Mouse (Mus musculus) MEL (cell line): ENCODE results near the gene Dynlt1f. TPM values are rescaled to one million over a fixed set of nuclear protein-coding genes. Genes with fewer than 3 reads are reported as not detected.
"Not testable (repeated sequence)": the region's sequence is repeated elsewhere in the genome, so short reads cannot be mapped to it uniquely, and the experiment has no call there.

Experiments
- DNase-seq: peaks from one replicate; pipeline ENCODE4 v3.0.0; 2011; ENCODE audit warnings: low read depth, low spot score
- H3K27ac ChIP-seq: 2 replicates; pipeline ENCODE4 v1.5.1; 2012; ENCODE audit warnings: low read depth, mild to moderate bottlenecking, control low read depth, low read length, moderate library complexity; ENCODE audit not compliant: control insufficient read depth
- H3K27me3 ChIP-seq, 2 experiments: fragments of 150-350 bp in 1 of 2; sonication (generic) in 1 of 2; 2 replicates each; pipeline ENCODE4 v1.6.1; 2012; ENCODE audit warnings: low read length in 2 of 2, mild to moderate bottlenecking in 2 of 2, improper control_type of control experiment in 1 of 2, moderate library complexity in 1 of 2; ENCODE audit not compliant: insufficient read depth in 2 of 2, control insufficient read depth in 1 of 2
- H3K36me3 ChIP-seq, 2 experiments: 2 replicates each; pipeline ENCODE4 v1.6.1; 2012 to 2014; ENCODE audit warnings: low read length in 2 of 2, improper control_type of control experiment in 1 of 2, inconsistent platforms in 1 of 2, mild to moderate bottlenecking in 1 of 2; ENCODE audit not compliant: insufficient read depth in 2 of 2, control insufficient read depth in 1 of 2
- H3K4me1 ChIP-seq, 2 experiments: fragments of 150-350 bp in 1 of 2; sonication (generic) in 1 of 2; 2 replicates each; pipeline ENCODE4 v1.6.1; 2012; ENCODE audit warnings: low read length in 2 of 2, improper control_type of control experiment in 1 of 2, mild to moderate bottlenecking in 1 of 2; ENCODE audit not compliant: insufficient read depth in 2 of 2, control insufficient read depth in 1 of 2
- H3K4me3 ChIP-seq, 2 experiments: fragments of 150-350 bp in 1 of 2; sonication (generic) in 1 of 2; 2 replicates each; pipeline ENCODE4 v1.5.1; 2012; ENCODE audit warnings: low read depth in 2 of 2, low read length in 2 of 2, mild to moderate bottlenecking in 2 of 2, moderate library complexity in 2 of 2, control low read depth in 1 of 2, improper control_type of control experiment in 1 of 2; ENCODE audit not compliant: control insufficient read depth in 1 of 2, insufficient read depth in 1 of 2
- H3K79me2 ChIP-seq: 2 replicates; pipeline ENCODE4 v1.6.1; 2012; ENCODE audit warnings: mild to moderate bottlenecking, low read length, moderate library complexity; ENCODE audit not compliant: control insufficient read depth, poor library complexity, insufficient read depth
- H3K9ac ChIP-seq: 2 replicates; pipeline ENCODE4 v1.6.1; 2012; ENCODE audit warnings: low read depth, mild to moderate bottlenecking, control low read depth, low read length, moderate library complexity; ENCODE audit not compliant: control insufficient read depth, poor library complexity, severe bottlenecking
- H3K9me3 ChIP-seq: fragments of 150-350 bp; sonication (generic); replicated peaks from 2 replicates; pipeline ENCODE4 v1.6.1; 2012; ENCODE audit warnings: mild to moderate bottlenecking, low read length, improper control_type of control experiment, moderate library complexity; ENCODE audit not compliant: insufficient read depth
- polyA plus RNA-seq, 2 experiments: library from polyadenylated mRNA; stranded (reverse) in 1 of 2; unstranded in 1 of 2; fragments of >175 nt in 1 of 2; fragments of >200 nt in 1 of 2; gene quantifications; 2 replicates each; pipeline versions ENCODE4 v1.2.1 to v1.2.4; 2012; ENCODE audit warnings: low replicate concordance in 2 of 2, low read depth in 1 of 2; ENCODE audit not compliant: insufficient read length in 2 of 2, insufficient read depth in 1 of 2, missing spikeins in 1 of 2
- total RNA-seq: library from RNA; depleted of rRNA; stranded (reverse); fragments of 300-350 nt; gene quantifications from 2 replicates; pipeline ENCODE4 v1.2.3, GENCODE M21; 2012

Dynlt1f gene
- total and polyA plus RNA-seq, 3 experiments, result 108 to 148 TPM; not detected in 1

- not testable (repeated sequence) for H3K79me2 ChIP-seq, H3K9me3 ChIP-seq, H3K36me3 ChIP-seq, DNase-seq, H3K4me1 ChIP-seq, H3K27me3 ChIP-seq, H3K9ac ChIP-seq, H3K4me3 ChIP-seq, H3K27ac ChIP-seq
Observed at GRCm38 (mm10) chr17:6665389-6665788, 9.7 kb upstream of the Dynlt1f start.

- H3K4me3 ChIP-seq, H3K27me3 ChIP-seq, H3K4me1 ChIP-seq, H3K9me3 ChIP-seq, H3K27ac ChIP-seq, H3K79me2 ChIP-seq, DNase-seq, H3K9ac ChIP-seq, H3K36me3 ChIP-seq: not testable (repeated sequence)
Observed at GRCm38 (mm10) chr17:6662840-6663239, 7.1 kb upstream of the Dynlt1f start.

- not testable (repeated sequence) for H3K27me3 ChIP-seq, H3K36me3 ChIP-seq, H3K4me3 ChIP-seq, DNase-seq, H3K79me2 ChIP-seq, H3K9me3 ChIP-seq, H3K27ac ChIP-seq, H3K4me1 ChIP-seq, H3K9ac ChIP-seq
Observed at GRCm38 (mm10) chr17:6661093-6661816, 5.6 kb upstream of the Dynlt1f start.

GRCm38 (mm10) chr17:6660589-6660988 lies 4.9 kb upstream of the Dynlt1f start:
- H3K79me2 ChIP-seq, H3K27me3 ChIP-seq, H3K9ac ChIP-seq, H3K4me3 ChIP-seq, H3K27ac ChIP-seq, H3K9me3 ChIP-seq, H3K36me3 ChIP-seq, H3K4me1 ChIP-seq, DNase-seq: not testable (repeated sequence)

- H3K27me3 ChIP-seq, H3K9me3 ChIP-seq, H3K27ac ChIP-seq, H3K79me2 ChIP-seq, H3K9ac ChIP-seq, H3K36me3 ChIP-seq, DNase-seq, H3K4me1 ChIP-seq, H3K4me3 ChIP-seq: not testable (repeated sequence)
Observed at GRCm38 (mm10) chr17:6658801-6659200, 3.1 kb upstream of the Dynlt1f start, which contains the start of gene Sytl3. Gene Sytl3 (plus strand): TSS chr17:6659093.

GRCm38 (mm10) chr17:6656471-6656870 lies 771 bp upstream of the Dynlt1f start:
- H3K79me2 ChIP-seq, H3K4me1 ChIP-seq, DNase-seq, H3K27ac ChIP-seq, H3K9me3 ChIP-seq, H3K4me3 ChIP-seq, H3K27me3 ChIP-seq, H3K36me3 ChIP-seq, H3K9ac ChIP-seq: not testable (repeated sequence)
